Mouse (Mus musculus): Measurements from ENCODE around the gene Fut4. TPM values are rescaled to one million over a fixed set of nuclear protein-coding genes. Genes with fewer than 3 reads are reported as not detected.

Gene Fut4
- total and polyA plus RNA-seq, 2 experiments from 2014 or later: 0.53 to 1.5 TPM

DNA sequence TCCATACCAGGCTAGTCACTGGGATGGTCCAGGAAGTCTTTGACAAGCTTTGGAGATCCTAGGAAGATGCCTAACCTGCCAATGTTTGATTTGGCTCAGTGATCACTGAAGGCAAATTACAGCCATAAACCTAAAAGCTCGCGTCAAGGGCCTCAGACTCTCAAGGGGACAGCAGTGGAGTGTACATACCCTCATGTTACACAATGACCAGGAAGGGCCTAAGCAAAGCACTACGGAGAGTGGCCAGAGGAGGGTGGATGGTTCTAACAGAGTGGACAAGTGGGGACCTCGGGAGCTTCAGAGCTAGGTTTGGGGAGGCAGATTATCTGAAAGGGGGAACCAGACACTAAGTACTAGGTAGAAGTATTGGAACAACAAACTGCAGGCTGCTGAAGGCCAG, 25.6 kb downstream of the Fut4 start:
- H3K27me3 ChIP-seq (ENCODE audit: insufficient read depth, low read length): no peaks in the 10 kb centered on the region; the same call in 1 of the 2 replicates
- no peak overlapping the region for H3K9ac ChIP-seq (replicated peaks; ENCODE audit: low read length)
- TF ChIP-seq CTCF (IDR thresholded peaks at IDR 0.05; ENCODE audit: low read depth): no peak
- no peak overlapping the region for H3K27ac ChIP-seq
- DNase-seq (ENCODE audit: low spot score): no peak
- no peak overlapping the region for H3K4me3 ChIP-seq (ENCODE audit: low read length)
- WGBS: 90% methylated on average over 4 of the region's 4 CpGs
- H3K4me2 ChIP-seq (ENCODE audit: low read depth, low read length): no peak overlapping the region
- ATAC-seq: no peak
- H3K4me1 ChIP-seq (ENCODE audit: insufficient read depth, low read length): no peaks in the 10 kb centered on the region
- H3K36me3 ChIP-seq (ENCODE audit: insufficient read depth, low read length): no peaks in the 10 kb centered on the region
- no peaks in the 10 kb centered on the region for H3K9me3 ChIP-seq (ENCODE audit: low read length)

DNA sequence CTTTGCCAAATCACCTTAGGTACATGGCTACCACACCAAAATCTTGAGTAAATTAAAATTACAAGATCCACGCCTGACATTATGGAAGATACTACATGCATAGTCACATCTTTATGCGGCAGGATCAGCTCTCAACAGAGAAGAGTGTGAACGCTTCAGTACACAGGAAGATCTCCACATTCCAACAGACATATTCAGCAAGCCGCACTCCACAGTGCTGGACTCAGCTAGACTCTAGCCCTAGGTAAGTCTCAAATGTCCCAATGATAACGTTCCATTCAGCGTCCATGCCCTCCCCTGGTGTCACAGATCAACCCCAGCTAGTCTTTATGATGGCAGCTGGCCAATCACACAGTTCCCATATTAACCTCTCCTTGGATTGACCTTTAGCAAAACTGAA, 26.2 kb downstream of the Fut4 start:
- H3K9me3 ChIP-seq (ENCODE audit: low read length): no peaks in the 10 kb centered on the region
- no peaks in the 10 kb centered on the region for H3K36me3 ChIP-seq (ENCODE audit: insufficient read depth, low read length)
- ATAC-seq (no peak), DNase-seq (ENCODE audit: low spot score) (no peak)
- 86% methylated on average over 6 of the region's 6 CpGs for WGBS
- no peak overlapping the region for H3K9ac ChIP-seq (replicated peaks; ENCODE audit: low read length)
- no peaks in the 10 kb centered on the region; the same call in 1 of the 2 replicates for H3K27me3 ChIP-seq (ENCODE audit: insufficient read depth, low read length)
- H3K4me1 ChIP-seq (ENCODE audit: insufficient read depth, low read length): no peaks in the 10 kb centered on the region
- no peak overlapping the region for H3K4me3 ChIP-seq (ENCODE audit: low read length)
- H3K27ac ChIP-seq: no peak overlapping the region
- H3K4me2 ChIP-seq (ENCODE audit: low read depth, low read length): no peak overlapping the region
- TF ChIP-seq CTCF (IDR thresholded peaks at IDR 0.05; ENCODE audit: low read depth): no peak

DNA sequence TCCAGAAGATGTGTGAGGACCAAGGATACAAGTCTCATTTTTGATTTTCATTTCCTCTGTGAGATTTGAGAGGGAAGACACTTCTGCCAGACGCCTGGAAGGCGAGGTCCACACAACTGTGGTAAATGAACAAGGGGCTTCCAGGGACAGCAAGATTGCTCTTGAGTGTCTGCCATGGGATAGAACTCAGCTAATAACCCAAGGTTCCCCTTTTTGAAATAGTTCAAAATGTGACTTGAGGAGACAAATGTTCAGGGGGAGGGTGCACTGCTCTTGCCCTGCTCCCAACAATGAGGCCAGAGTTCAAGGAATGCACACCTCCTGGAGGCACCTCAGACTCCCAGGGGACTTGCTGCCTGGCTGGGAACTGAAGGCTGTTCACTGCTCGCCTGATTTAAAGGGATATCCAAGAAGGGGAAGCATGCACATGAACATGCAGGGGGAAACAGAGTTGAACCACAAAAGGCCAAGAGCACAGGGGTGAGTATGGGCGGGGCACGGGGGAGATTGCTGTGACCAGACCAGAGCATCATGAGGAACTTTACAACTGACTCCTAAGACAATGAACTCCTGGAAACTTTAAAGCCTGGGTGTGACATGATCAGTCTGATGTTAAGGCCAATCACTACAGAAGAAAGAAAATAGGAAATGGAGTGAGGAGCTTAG, 27.3 kb downstream of the Fut4 start:
- Histone ChIP-seq H3K4me3 (ENCODE audit: low read length) (no peak overlapping the region), H3K36me3 (ENCODE audit: insufficient read depth, low read length) (no peaks in the 10 kb centered on the region), H3K27me3 (ENCODE audit: insufficient read depth, low read length) (no peaks in the 10 kb centered on the region; the same call in 1 of the 2 replicates), H3K4me1 (ENCODE audit: insufficient read depth, low read length) (no peaks in the 10 kb centered on the region), H3K9me3 (ENCODE audit: low read length) (no peaks in the 10 kb centered on the region), H3K4me2 (ENCODE audit: low read depth, low read length) (no peak overlapping the region), H3K27ac (no peak overlapping the region), H3K9ac (replicated peaks; ENCODE audit: low read length) (no peak overlapping the region)
- DNase-seq (ENCODE audit: low spot score) (no peak), ATAC-seq (no peak)
- 82% methylated on average over 5 of the region's 5 CpGs for WGBS
- TF ChIP-seq CTCF (IDR thresholded peaks at IDR 0.05; ENCODE audit: low read depth): no peak

DNA sequence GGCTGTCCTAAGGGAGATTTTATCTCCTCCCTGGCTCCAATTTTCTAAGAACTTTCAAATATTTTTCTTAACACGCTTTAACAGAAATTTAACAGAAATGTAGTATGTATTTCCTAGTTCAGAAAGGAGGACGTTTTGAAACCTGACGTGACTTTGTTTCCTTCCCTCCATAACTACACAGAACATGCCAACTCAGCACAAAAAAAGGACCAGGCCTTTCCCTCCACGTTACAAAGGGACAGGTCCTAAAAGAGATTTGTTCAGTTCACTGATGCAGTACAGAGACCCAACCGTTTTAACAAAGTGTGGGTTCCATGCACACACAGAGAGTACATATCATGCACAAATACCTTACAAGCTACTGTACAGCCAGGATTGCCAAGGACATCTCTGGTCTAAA, 30.6 kb downstream of the Fut4 start:
- H3K27me3 ChIP-seq (ENCODE audit: insufficient read depth, low read length): no peaks in the 10 kb centered on the region; the same call in 1 of the 2 replicates
- no peak for ATAC-seq
- no peak for TF ChIP-seq CTCF (IDR thresholded peaks at IDR 0.05; ENCODE audit: low read depth)
- DNase-seq (ENCODE audit: low spot score): no peak
- H3K36me3 ChIP-seq (ENCODE audit: insufficient read depth, low read length): no peaks in the 10 kb centered on the region
- no peaks in the 10 kb centered on the region for H3K9me3 ChIP-seq (ENCODE audit: low read length)
- no peaks in the 10 kb centered on the region for H3K4me1 ChIP-seq (ENCODE audit: insufficient read depth, low read length)
- no peak overlapping the region for H3K4me3 ChIP-seq (ENCODE audit: low read length)
- 77% methylated on average over 5 of the region's 5 CpGs for WGBS
- no peak overlapping the region for H3K4me2 ChIP-seq (ENCODE audit: low read depth, low read length)
- no peak overlapping the region for H3K27ac ChIP-seq
- H3K9ac ChIP-seq (replicated peaks; ENCODE audit: low read length): no peak overlapping the region

DNA sequence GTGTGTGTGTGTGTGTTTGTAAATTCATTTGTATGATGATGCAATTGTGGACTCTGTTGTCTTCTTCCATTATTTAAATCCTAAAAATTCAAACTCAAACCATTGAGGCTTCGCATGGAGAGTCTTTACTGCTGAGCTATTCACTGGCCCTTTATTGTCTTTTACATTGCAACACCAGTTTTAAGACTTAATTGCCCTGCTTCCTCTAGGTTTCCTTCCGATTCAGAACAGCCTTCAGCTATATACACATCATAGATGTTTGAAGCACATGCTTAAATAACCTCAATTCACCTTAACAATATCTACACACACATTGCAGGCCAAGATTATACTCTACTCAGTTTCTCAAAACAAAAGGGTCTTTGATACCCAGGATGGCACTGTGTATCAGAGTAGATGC, 31.8 kb downstream of the Fut4 start:
- no peak for DNase-seq (ENCODE audit: low spot score)
- ATAC-seq: no peak
- H3K9ac ChIP-seq (replicated peaks; ENCODE audit: low read length): no peak overlapping the region
- WGBS: 52% methylated on average over 2 of the region's 2 CpGs
- H3K4me2 ChIP-seq (ENCODE audit: low read depth, low read length): no peak overlapping the region
- no peaks in the 10 kb centered on the region for H3K9me3 ChIP-seq (ENCODE audit: low read length)
- no peaks in the 10 kb centered on the region for H3K27me3 ChIP-seq (ENCODE audit: insufficient read depth, low read length)
- H3K27ac ChIP-seq: no peak overlapping the region
- no peaks in the 10 kb centered on the region for H3K4me1 ChIP-seq (ENCODE audit: insufficient read depth, low read length)
- H3K4me3 ChIP-seq (ENCODE audit: low read length): no peak overlapping the region
- no peaks in the 10 kb centered on the region for H3K36me3 ChIP-seq (ENCODE audit: insufficient read depth, low read length)
- TF ChIP-seq CTCF (IDR thresholded peaks at IDR 0.05; ENCODE audit: low read depth): no peak

DNA sequence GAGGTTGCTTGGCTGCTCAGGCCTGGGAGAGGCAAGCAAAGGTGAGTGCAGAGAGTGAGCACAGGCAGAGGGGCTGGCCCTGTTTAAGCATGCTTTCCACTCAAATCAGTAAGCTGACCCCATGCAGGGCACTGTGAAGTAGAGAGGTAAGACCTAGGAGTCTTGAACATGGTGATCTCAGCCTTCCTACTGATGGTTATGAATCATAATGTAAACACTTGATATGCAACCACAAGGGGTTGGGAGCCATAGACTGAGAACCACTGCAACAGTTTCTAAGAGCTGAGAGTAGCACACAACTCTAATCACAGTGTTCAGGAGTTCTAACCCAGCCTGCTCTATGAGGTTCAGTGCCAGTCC, 33.9 kb downstream of the Fut4 start:
- Histone ChIP-seq H3K4me1 (ENCODE audit: insufficient read depth, low read length) (no peaks in the 10 kb centered on the region), H3K9ac (replicated peaks; ENCODE audit: low read length) (0 out of 2 replicates have a peak overlapping the region, but pooled peaks have one; percentile 13), H3K9me3 (ENCODE audit: low read length) (no peaks in the 10 kb centered on the region), H3K4me2 (ENCODE audit: low read depth, low read length) (peak overlapping the region; percentile 34), H3K27ac (no peak overlapping the region; the same call in 1 of the 2 replicates), H3K4me3 (ENCODE audit: low read length) (no peak overlapping the region), H3K36me3 (ENCODE audit: insufficient read depth, low read length) (no peaks in the 10 kb centered on the region), H3K27me3 (ENCODE audit: insufficient read depth, low read length) (no peaks in the 10 kb centered on the region)
- no peak for ATAC-seq
- DNase-seq (ENCODE audit: low spot score): no peak
- TF ChIP-seq CTCF (IDR thresholded peaks at IDR 0.05; ENCODE audit: low read depth): no peak

DNA sequence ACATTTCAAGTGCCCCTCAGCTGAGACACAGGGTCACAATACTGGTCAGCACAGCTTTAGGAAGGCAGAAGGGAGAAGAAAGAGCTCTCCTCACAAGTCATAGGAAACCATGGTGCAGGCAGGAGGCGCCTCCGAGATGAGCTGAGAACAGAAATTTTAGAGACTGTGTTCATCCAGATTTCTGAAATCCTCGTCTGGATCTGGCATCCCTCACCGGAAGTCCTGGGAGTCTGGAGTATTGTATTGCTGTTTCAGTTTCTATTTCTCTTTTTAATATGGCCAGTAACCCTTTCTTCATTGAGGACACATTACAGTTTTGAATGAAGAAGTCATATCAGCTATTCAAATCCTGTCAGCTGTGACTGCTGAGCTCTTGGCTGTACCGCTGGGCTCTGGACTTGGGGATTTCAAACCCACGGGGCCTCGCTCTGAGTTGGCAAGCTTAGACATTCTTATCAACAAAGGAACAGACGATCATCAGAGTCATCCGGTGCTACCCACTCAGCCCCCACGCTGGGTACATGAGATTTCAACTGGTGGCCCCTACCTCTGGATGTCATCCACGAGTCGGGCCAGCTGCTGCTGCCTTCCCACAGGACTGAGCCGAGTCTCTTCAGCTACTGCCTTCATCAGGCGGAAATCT, 34.4 kb downstream of the Fut4 start:
- peak; percentile 4; the same call in 1 of the 2 replicates for TF ChIP-seq CTCF (IDR thresholded peaks at IDR 0.05; ENCODE audit: low read depth)

More for the DNA sequence above, 34.4 kb downstream of the Fut4 start:
- Histone ChIP-seq H3K36me3 (ENCODE audit: insufficient read depth, low read length) (no peaks in the 10 kb centered on the region), H3K4me1 (ENCODE audit: insufficient read depth, low read length) (no peaks in the 10 kb centered on the region), H3K27ac (no peak overlapping the region; the same call in 1 of the 2 replicates), H3K4me3 (ENCODE audit: low read length) (0 out of 2 replicates have a peak overlapping the region, but pooled peaks have one; percentile 3), H3K9me3 (ENCODE audit: low read length) (no peaks in the 10 kb centered on the region), H3K4me2 (ENCODE audit: low read depth, low read length) (peak overlapping the region; percentile 34), H3K27me3 (ENCODE audit: insufficient read depth, low read length) (no peaks in the 10 kb centered on the region), H3K9ac (replicated peaks; ENCODE audit: low read length) (0 out of 2 replicates have a peak overlapping the region, but pooled peaks have one; percentile 13)
- ATAC-seq (peak; percentile 82), DNase-seq (ENCODE audit: low spot score) (peak; percentile 47)
- 32% methylated on average over 14 of the region's 14 CpGs for WGBS

Measured in hindbrain, postnatal 0 days (tissue).